Mouse (Mus musculus): ENCODE results near the gene Galnt16. TPM values are rescaled to one million over a fixed set of nuclear protein-coding genes. Genes with fewer than 3 reads are reported as not detected.

Galnt16 gene
- polyA plus RNA-seq, 1 experiment from 2014 or later, result 6.0 TPM

GRCm38 (mm10) chr12:80500506-80500905 is 17.6 kb upstream of the Galnt16 start:
- Histone ChIP-seq H3K4me3 (ENCODE audit: low read length) (no peak overlapping the region), H3K9me3 (replicated peaks; ENCODE audit: control insufficient read depth, low read length) (no peaks in the 10 kb centered on the region), H3K27me3 (ENCODE audit: control insufficient read depth, insufficient read depth, low read length) (no peaks in the 10 kb centered on the region), H3K36me3 (ENCODE audit: control insufficient read depth, insufficient read depth) (no peaks in the 10 kb centered on the region), H3K4me2 (ENCODE audit: low read depth, low read length) (no peak overlapping the region), H3K9ac (ENCODE audit: low read length) (no peak overlapping the region), H3K4me1 (ENCODE audit: control insufficient read depth, insufficient read depth, low read length) (no peaks in the 10 kb centered on the region), H3K27ac (ENCODE audit: low read length) (no peak overlapping the region)
- WGBS, result 58% methylated on average over 1 of the region's 1 CpGs
- ATAC-seq (replicated peaks; ENCODE audit: extremely low read depth, insufficient read depth, low FRiP score), result no peak

- H3K36me3 ChIP-seq (ENCODE audit: control insufficient read depth, insufficient read depth), result no peaks in the 10 kb centered on the region
- H3K4me1 ChIP-seq (ENCODE audit: control insufficient read depth, insufficient read depth, low read length), result no peaks in the 10 kb centered on the region
- no peak overlapping the region for H3K4me3 ChIP-seq (ENCODE audit: low read length)
- no peaks in the 10 kb centered on the region for H3K9me3 ChIP-seq (replicated peaks; ENCODE audit: control insufficient read depth, low read length)
- H3K9ac ChIP-seq (ENCODE audit: low read length), result no peak overlapping the region
- H3K27me3 ChIP-seq (ENCODE audit: control insufficient read depth, insufficient read depth, low read length), result no peaks in the 10 kb centered on the region
- 0 out of 2 replicates have a peak overlapping the region, but pooled peaks have one; percentile 23 for H3K27ac ChIP-seq (ENCODE audit: low read length)
- WGBS, result 69% methylated on average over 5 of the region's 5 CpGs
- no peak for ATAC-seq (replicated peaks; ENCODE audit: extremely low read depth, insufficient read depth, low FRiP score)
- H3K4me2 ChIP-seq (ENCODE audit: low read depth, low read length), result no peak overlapping the region
Observed at GRCm38 (mm10) chr12:80504718-80505117, 13.4 kb upstream of the Galnt16 start.

GRCm38 (mm10) chr12:80507041-80507745 is 10.9 kb upstream of the Galnt16 start:
- H3K4me2 ChIP-seq (ENCODE audit: low read depth, low read length), result no peak overlapping the region
- H3K9me3 ChIP-seq (replicated peaks; ENCODE audit: control insufficient read depth, low read length), result no peaks in the 10 kb centered on the region
- WGBS, result 61% methylated on average over 14 of the region's 14 CpGs
- no peaks in the 10 kb centered on the region for H3K4me1 ChIP-seq (ENCODE audit: control insufficient read depth, insufficient read depth, low read length)
- H3K27ac ChIP-seq (ENCODE audit: low read length), result no peak overlapping the region
- H3K9ac ChIP-seq (ENCODE audit: low read length), result no peak overlapping the region
- no peak for ATAC-seq (replicated peaks; ENCODE audit: extremely low read depth, insufficient read depth, low FRiP score)
- H3K27me3 ChIP-seq (ENCODE audit: control insufficient read depth, insufficient read depth, low read length), result peaks cover 4% of the 10 kb centered on the region
- no peaks in the 10 kb centered on the region for H3K36me3 ChIP-seq (ENCODE audit: control insufficient read depth, insufficient read depth)
- H3K4me3 ChIP-seq (ENCODE audit: low read length), result no peak overlapping the region

GRCm38 (mm10) chr12:80518393-80518756 is 298 bp downstream of the Galnt16 start:
- WGBS, result under 1% methylated on average over 25 of the region's 25 CpGs
- H3K9me3 ChIP-seq (replicated peaks; ENCODE audit: control insufficient read depth, low read length), result no peaks in the 10 kb centered on the region
- no peak overlapping the region for H3K27ac ChIP-seq (ENCODE audit: low read length)
- H3K27me3 ChIP-seq (ENCODE audit: control insufficient read depth, insufficient read depth, low read length), result peaks cover 67% of the 10 kb centered on the region
- H3K9ac ChIP-seq (ENCODE audit: low read length), result peak overlapping the region; percentile 54
- peaks cover 11% of the 10 kb centered on the region for H3K4me1 ChIP-seq (ENCODE audit: control insufficient read depth, insufficient read depth, low read length)
- peak; percentile 19; the same call in 1 of the 2 replicates for ATAC-seq (replicated peaks; ENCODE audit: extremely low read depth, insufficient read depth, low FRiP score)
- no peaks in the 10 kb centered on the region for H3K36me3 ChIP-seq (ENCODE audit: control insufficient read depth, insufficient read depth)
- peak overlapping the region; percentile 78 for H3K4me2 ChIP-seq (ENCODE audit: low read depth, low read length)
- H3K4me3 ChIP-seq (ENCODE audit: low read length), result peak overlapping the region; percentile 69

DNA sequence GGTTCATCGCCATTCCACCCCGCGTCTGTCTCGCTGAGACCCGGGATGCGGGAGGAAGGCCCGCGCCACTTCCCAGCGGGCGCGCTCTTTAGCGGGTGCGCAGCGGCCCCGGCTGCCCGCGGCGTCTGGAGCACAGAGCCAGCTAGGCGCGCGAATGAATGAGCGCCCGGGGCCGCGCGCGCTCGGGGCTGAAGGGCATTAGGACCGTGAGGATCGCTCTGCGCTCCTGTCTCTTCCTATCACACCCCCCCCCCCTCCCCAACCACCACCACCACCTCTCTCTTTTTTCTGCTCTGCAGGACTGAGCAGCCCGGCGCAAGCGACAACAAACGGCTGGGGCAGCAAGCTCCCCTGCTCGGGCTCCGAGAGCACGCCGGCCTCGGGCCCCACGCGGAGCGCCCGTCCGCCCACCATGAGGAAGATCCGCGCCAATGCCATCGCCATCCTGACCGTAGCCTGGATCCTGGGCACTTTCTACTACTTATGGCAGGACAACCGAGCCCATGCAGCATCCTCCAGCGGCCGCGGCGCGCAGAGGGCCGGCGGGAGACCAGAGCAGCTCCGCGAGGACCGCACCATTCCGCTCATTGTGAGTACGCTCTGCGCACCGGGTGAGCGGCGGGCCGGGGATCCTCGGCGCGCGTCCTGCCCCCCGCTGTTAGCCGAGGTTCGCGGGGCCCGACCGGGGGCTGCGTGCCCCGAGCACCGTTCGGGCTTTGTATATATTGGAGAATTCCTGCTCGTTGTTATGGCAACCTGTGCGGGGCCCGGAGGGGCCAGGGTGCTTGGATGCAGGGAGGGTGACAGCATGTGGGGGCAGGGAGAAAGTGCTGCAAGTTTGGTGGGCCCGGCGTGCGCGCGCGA is 912 bp downstream of the Galnt16 start:
- peak; percentile 61 for ATAC-seq (replicated peaks; ENCODE audit: extremely low read depth, insufficient read depth, low FRiP score)
- Histone ChIP-seq H3K9ac (ENCODE audit: low read length) (peak overlapping the region; percentile 54), H3K9me3 (replicated peaks; ENCODE audit: control insufficient read depth, low read length) (no peaks in the 10 kb centered on the region), H3K4me1 (ENCODE audit: control insufficient read depth, insufficient read depth, low read length) (peaks cover 11% of the 10 kb centered on the region), H3K4me3 (ENCODE audit: low read length) (peak overlapping the region; percentile 69), H3K4me2 (ENCODE audit: low read depth, low read length) (peak overlapping the region; percentile 78), H3K27me3 (ENCODE audit: control insufficient read depth, insufficient read depth, low read length) (peaks cover 67% of the 10 kb centered on the region), H3K27ac (ENCODE audit: low read length) (0 out of 2 replicates have a peak overlapping the region, but pooled peaks have one; percentile 24), H3K36me3 (ENCODE audit: control insufficient read depth, insufficient read depth) (no peaks in the 10 kb centered on the region)
- WGBS, result under 1% methylated on average over 90 of the region's 90 CpGs

DNA sequence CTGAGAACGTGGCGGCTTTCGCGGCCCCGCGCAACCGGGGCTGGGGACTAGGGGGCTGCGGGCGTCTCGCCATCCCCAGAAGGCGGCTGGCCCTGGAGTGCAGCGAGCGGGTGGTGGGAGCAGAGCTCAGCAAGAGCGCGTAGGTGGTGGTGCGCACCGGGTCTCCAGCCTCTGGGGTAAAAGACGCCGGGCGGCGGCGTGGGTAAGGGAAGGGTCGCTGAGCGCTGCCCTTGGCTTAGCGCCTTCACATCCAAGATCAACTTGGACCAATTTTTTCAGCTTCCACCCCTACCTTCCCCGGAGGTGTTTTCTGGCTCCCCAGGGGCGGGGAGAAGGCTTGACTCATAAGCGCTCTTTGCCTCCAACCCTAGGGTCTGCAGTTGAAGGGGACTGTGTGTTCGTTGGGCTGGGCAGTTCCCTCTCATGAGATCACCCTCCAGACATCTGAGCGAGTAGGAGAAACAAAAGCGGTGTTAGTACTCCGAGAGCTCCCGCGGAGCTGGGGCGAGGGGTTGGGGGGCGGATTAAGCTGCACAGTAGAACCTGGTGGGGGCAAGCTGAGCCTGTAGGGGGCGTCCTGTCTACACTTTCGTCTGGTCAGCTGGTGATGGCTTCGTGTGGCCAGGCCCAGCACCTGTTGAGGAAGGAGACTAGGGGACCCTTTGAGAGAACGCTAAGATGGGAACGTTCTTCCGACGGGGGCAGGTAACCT is 1.7 kb downstream of the Galnt16 start:
- H3K9me3 ChIP-seq (replicated peaks; ENCODE audit: control insufficient read depth, low read length), result no peaks in the 10 kb centered on the region
- H3K36me3 ChIP-seq (ENCODE audit: control insufficient read depth, insufficient read depth), result no peaks in the 10 kb centered on the region
- no peak overlapping the region for H3K27ac ChIP-seq (ENCODE audit: low read length)
- H3K4me1 ChIP-seq (ENCODE audit: control insufficient read depth, insufficient read depth, low read length), result peaks cover 11% of the 10 kb centered on the region
- peaks cover 62% of the 10 kb centered on the region for H3K27me3 ChIP-seq (ENCODE audit: control insufficient read depth, insufficient read depth, low read length)
- no peak; the same call in 1 of the 2 replicates for ATAC-seq (replicated peaks; ENCODE audit: extremely low read depth, insufficient read depth, low FRiP score)
- H3K4me2 ChIP-seq (ENCODE audit: low read depth, low read length), result peak overlapping the region; percentile 78
- H3K9ac ChIP-seq (ENCODE audit: low read length), result peak overlapping the region; percentile 54
- 2% methylated on average over 42 of the region's 43 CpGs for WGBS
- peak overlapping the region; percentile 69 for H3K4me3 ChIP-seq (ENCODE audit: low read length)

- H3K27ac ChIP-seq (ENCODE audit: low read length), result no peak overlapping the region
- ATAC-seq (replicated peaks; ENCODE audit: extremely low read depth, insufficient read depth, low FRiP score), result no peak
- peaks cover 11% of the 10 kb centered on the region for H3K4me1 ChIP-seq (ENCODE audit: control insufficient read depth, insufficient read depth, low read length)
- H3K27me3 ChIP-seq (ENCODE audit: control insufficient read depth, insufficient read depth, low read length), result peaks cover 46% of the 10 kb centered on the region
- H3K9me3 ChIP-seq (replicated peaks; ENCODE audit: control insufficient read depth, low read length), result no peaks in the 10 kb centered on the region
- H3K36me3 ChIP-seq (ENCODE audit: control insufficient read depth, insufficient read depth), result no peaks in the 10 kb centered on the region
- H3K4me2 ChIP-seq (ENCODE audit: low read depth, low read length), result no peak overlapping the region
- WGBS, result 64% methylated on average over 3 of the region's 3 CpGs
- H3K9ac ChIP-seq (ENCODE audit: low read length), result no peak overlapping the region
- H3K4me3 ChIP-seq (ENCODE audit: low read length), result no peak overlapping the region
Observed at GRCm38 (mm10) chr12:80522006-80522405, 3.9 kb downstream of the Galnt16 start.

DNA sequence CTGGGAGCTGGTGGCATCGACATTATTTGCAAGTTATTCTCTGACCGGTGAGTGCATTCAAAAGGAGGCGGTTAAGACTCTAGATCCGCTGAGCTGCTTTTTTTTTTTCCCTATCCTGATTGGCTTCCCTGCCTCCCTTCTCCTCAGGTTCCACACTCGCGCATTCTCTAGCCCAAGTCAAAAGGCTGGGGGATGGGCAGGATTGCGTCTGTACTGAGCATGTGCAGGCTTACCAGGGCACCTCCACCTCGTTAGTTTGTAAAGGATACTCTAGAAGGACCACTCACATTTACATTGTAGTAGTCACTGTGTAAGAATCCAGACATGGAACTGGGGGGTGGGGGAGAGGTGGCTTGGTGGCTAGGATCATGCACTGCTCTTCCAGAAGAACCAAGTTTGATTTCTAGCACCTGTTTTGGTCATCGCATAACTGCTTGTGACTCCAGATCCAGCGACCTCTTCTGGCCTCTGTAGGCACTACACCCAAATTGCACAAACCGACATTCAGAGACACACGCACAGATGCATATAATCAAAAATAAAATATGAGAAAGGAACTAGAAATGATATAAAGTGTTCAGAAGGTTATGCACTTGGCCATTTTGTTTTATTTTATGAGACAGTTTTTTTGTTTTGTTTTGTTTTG is 6.3 kb downstream of the Galnt16 start:
- no peak overlapping the region for H3K4me2 ChIP-seq (ENCODE audit: low read depth, low read length)
- no peak overlapping the region for H3K9ac ChIP-seq (ENCODE audit: low read length)
- H3K4me3 ChIP-seq (ENCODE audit: low read length), result no peak overlapping the region
- no peak overlapping the region for H3K27ac ChIP-seq (ENCODE audit: low read length)
- peaks cover 24% of the 10 kb centered on the region for H3K27me3 ChIP-seq (ENCODE audit: control insufficient read depth, insufficient read depth, low read length)
- H3K36me3 ChIP-seq (ENCODE audit: control insufficient read depth, insufficient read depth), result no peaks in the 10 kb centered on the region
- 37% methylated on average over 12 of the region's 12 CpGs for WGBS
- H3K4me1 ChIP-seq (ENCODE audit: control insufficient read depth, insufficient read depth, low read length), result peaks cover 4% of the 10 kb centered on the region
- H3K9me3 ChIP-seq (replicated peaks; ENCODE audit: control insufficient read depth, low read length), result no peaks in the 10 kb centered on the region
- no peak for ATAC-seq (replicated peaks; ENCODE audit: extremely low read depth, insufficient read depth, low FRiP score)

Data from heart, embryonic 16.5 days (tissue).